8 mouse cellular contexts compared by ENCODE assay signal in the genomic region with DNA sequence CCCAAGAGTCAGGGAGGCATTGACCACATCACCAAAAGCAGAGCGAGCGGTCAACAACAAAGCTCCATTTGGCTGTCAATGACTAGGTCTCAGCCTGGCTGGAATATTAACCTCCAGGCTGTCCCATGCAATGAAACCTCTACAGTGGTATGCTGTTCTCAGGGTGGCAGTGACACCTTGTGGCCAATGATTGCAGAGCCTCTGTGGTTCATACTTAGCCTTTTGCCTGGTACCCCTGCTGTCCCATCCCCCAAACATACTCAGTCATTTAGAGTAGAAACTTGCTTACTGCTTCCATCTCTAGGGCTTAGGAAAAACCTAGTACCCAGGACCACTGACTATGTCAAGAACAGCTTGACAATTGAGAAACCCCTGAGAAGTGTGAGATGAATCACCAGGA. TPM values are rescaled to one million over a fixed set of nuclear protein-coding genes. Genes with fewer than 3 reads are reported as not detected.
A peak's percentile ranks its signal among the peaks of the same experiment; 100 is the strongest.
DNase-seq lines count a peak whose midpoint lies in the region; ATAC-seq and TF ChIP-seq lines count a peak whose summit lies in the region.

No protein-coding gene starts in this region.

- WGBS in forebrain, embryonic 13.5 days: 58% methylated on average over 2 of the region's 2 CpGs
- 68% methylated on average over 2 of the region's 2 CpGs for WGBS in large intestine, adult 2 months
- WGBS in lung, postnatal 0 days: 52% methylated on average over 2 of the region's 2 CpGs

- H3K4me1 ChIP-seq in ES-E14 (ENCODE audit: control insufficient read depth in 2 of 2, insufficient read depth in 2 of 2, low read length in 2 of 2, poor library complexity in 1 of 2): no peaks in the 10 kb centered on the region
- H3K4me1 ChIP-seq in brown adipose tissue, adult 24 weeks (ENCODE audit: control insufficient read depth, insufficient read depth, insufficient read length, low read length): peaks cover 42% of the 10 kb centered on the region
- H3K4me1 ChIP-seq in forebrain, embryonic 13.5 days: peaks cover 7% of the 10 kb centered on the region
- no peaks in the 10 kb centered on the region for H3K4me1 ChIP-seq in lung, postnatal 0 days (ENCODE audit: insufficient read depth, low read depth, low read length)

- peak; percentile 88 for ATAC-seq in forebrain, embryonic 13.5 days
- ATAC-seq in lung, postnatal 0 days: peak; percentile 83

- no peaks in the 10 kb centered on the region for H3K27me3 ChIP-seq in forebrain, embryonic 13.5 days
- no peaks in the 10 kb centered on the region for H3K27me3 ChIP-seq in lung, postnatal 0 days (replicated peaks; ENCODE audit: insufficient read depth, low read length)

- H3K27ac ChIP-seq in ES-E14 (ENCODE audit: insufficient read depth, low read depth, low read length, poor library complexity, severe bottlenecking): no peak overlapping the region
- peak overlapping the region; percentile 96 for H3K27ac ChIP-seq in brown adipose tissue, adult 24 weeks (replicated peaks; ENCODE audit: low read depth, low read length)
- H3K27ac ChIP-seq in forebrain, embryonic 13.5 days: no peak overlapping the region
- H3K27ac ChIP-seq in lung, postnatal 0 days (ENCODE audit: low read length): no peak overlapping the region

- peak; percentile 96 for TF ChIP-seq CTCF in lung, postnatal 0 days (IDR thresholded peaks at IDR 0.05)

- in situ Hi-C loops in ES-E14 (cut with MboI; ENCODE audit: low sequenced_read_pairs in 2 of 2, unreplicated experiment in 2 of 2): no loop called here

- no peak for TF ChIP-seq EP300 in lung, postnatal 0 days (IDR thresholded peaks at IDR 0.05)

- no peak overlapping the region for H3K9ac ChIP-seq in ES-E14 (ENCODE audit: insufficient read depth, low read depth, low read length, poor library complexity, severe bottlenecking)
- no peak overlapping the region for H3K9ac ChIP-seq in forebrain, embryonic 13.5 days
- no peak overlapping the region for H3K9ac ChIP-seq in lung, postnatal 0 days (replicated peaks; ENCODE audit: low read depth)

- H3K4me2 ChIP-seq in forebrain, embryonic 13.5 days: no peak overlapping the region
- no peak overlapping the region for H3K4me2 ChIP-seq in lung, postnatal 0 days (replicated peaks; ENCODE audit: low read depth, low read length)

- H3K36me3 ChIP-seq in ES-E14 (ENCODE audit: control insufficient read depth, insufficient read depth, low read length, poor library complexity, severe bottlenecking): no peaks in the 10 kb centered on the region
- H3K36me3 ChIP-seq in forebrain, embryonic 13.5 days (ENCODE audit: poor library complexity, severe bottlenecking): 0 out of 2 replicates have a peak, but pooled peaks cover 7% of the 10 kb centered on the region
- no peaks in the 10 kb centered on the region for H3K36me3 ChIP-seq in lung, postnatal 0 days (ENCODE audit: insufficient read depth, low read length)

- no peaks in the 10 kb centered on the region for H3K9me3 ChIP-seq in ES-E14 (ENCODE audit: control insufficient read depth, insufficient read depth, low read depth, low read length)
- H3K9me3 ChIP-seq in forebrain, embryonic 13.5 days (replicated peaks): no peaks in the 10 kb centered on the region
- H3K9me3 ChIP-seq in lung, postnatal 0 days (ENCODE audit: low read length): no peaks in the 10 kb centered on the region

- DNase-seq in ES-E14 (ENCODE audit: low read depth, low spot score): peak; percentile 43
- DNase-seq in heart, postnatal 25 days (ENCODE audit: low spot score): peak; percentile 58
- DNase-seq in large intestine, adult 2 months (ENCODE audit: low read depth, low spot score): peak; percentile 37
- peak; percentile 80 for DNase-seq in lung, postnatal 0 days (ENCODE audit: low spot score)
- peak; percentile 86 for DNase-seq in retina, embryonic 14.5 days (ENCODE audit: low spot score)
- peak; percentile 43 for DNase-seq in yolk sac, embryonic 10.5 days (ENCODE audit: low spot score)

- intact Hi-C loops in heart, postnatal 25 days (cut with DNase I): loop anchor here (1.0 to 5.0 kb wide), 5 partner anchors 41 to 341 kb away; partner anchors contain the start of gene Gm17482

- no peak overlapping the region for H3K4me3 ChIP-seq in ES-E14 (ENCODE audit: insufficient read depth in 1 of 2, low read depth in 1 of 2, low read length in 2 of 2, poor library complexity in 1 of 2, severe bottlenecking in 1 of 2)
- H3K4me3 ChIP-seq in brown adipose tissue, adult 24 weeks (ENCODE audit: insufficient read depth, low read depth, low read length): no peak overlapping the region
- no peak overlapping the region for H3K4me3 ChIP-seq in forebrain, embryonic 13.5 days
- H3K4me3 ChIP-seq in lung, postnatal 0 days (ENCODE audit: low read depth, low read length): no peak overlapping the region

TF ChIP-seq in ES-E14, 5 proteins besides CTCF, POLR2A, EP300 and RAD21:
- TF ChIP-seq ZNF384 (IDR thresholded peaks at IDR 0.05; ENCODE audit: low read depth, low read length) (no peak), CHD2 (IDR thresholded peaks at IDR 0.05; ENCODE audit: low read depth, low read length) (no peak), HCFC1 (IDR thresholded peaks at IDR 0.05; ENCODE audit: borderline replicate concordance, insufficient read depth, low read length) (no peak), MAFK (IDR thresholded peaks at IDR 0.05; ENCODE audit: insufficient read depth, low read depth, low read length) (no peak), ZC3H11A (IDR thresholded peaks at IDR 0.05; ENCODE audit: borderline replicate concordance, low read depth, low read length) (peak; percentile 96)

RNA-seq across cellular contexts. Expression of gene Timp4, which starts 15.9 kb away (rescaled TPM):
- total RNA-seq in ES-E14 (2012; rRNA removed): 0.42 and 1.0 TPM in 2 replicates
- polyA plus RNA-seq in brown adipose tissue, adult 24 weeks (2012; ENCODE audit: insufficient read depth, insufficient read length, missing spikeins): 11.1 and 36.6 TPM in 2 replicates
- polyA plus RNA-seq in forebrain, embryonic 13.5 days (2015; fragmentation: Nextera tagmentation; extraction: Ambion mirVana): 0.62 and 0.97 TPM in 2 replicates
- total RNA-seq in heart, postnatal 25 days (2021): 10 to 100 TPM; 29.7 to 32.7 TPM
- 1.1 and 1.2 TPM in 2 replicates for polyA plus RNA-seq in large intestine, adult 2 months (2012; rRNA removed)
- polyA plus RNA-seq in lung, postnatal 0 days (2015; fragmentation: Nextera tagmentation; extraction: Ambion mirVana): 3.7 and 5.0 TPM in 2 replicates

RNA-seq across cellular contexts. Expression of gene Gm17482, which starts 40.8 kb away (rescaled TPM):
- total RNA-seq in ES-E14 (2012; rRNA removed): not detected in 2 replicates
- not detected in 2 replicates for polyA plus RNA-seq in brown adipose tissue, adult 24 weeks (2012; ENCODE audit: insufficient read depth, insufficient read length, missing spikeins)
- not detected in 2 replicates for polyA plus RNA-seq in forebrain, embryonic 13.5 days (2015; fragmentation: Nextera tagmentation; extraction: Ambion mirVana)
- total RNA-seq in heart, postnatal 25 days (2021): not detected
- not detected in 2 replicates for polyA plus RNA-seq in large intestine, adult 2 months (2012; rRNA removed)
- not detected in 2 replicates for polyA plus RNA-seq in lung, postnatal 0 days (2015; fragmentation: Nextera tagmentation; extraction: Ambion mirVana)
